Mouse (Mus musculus) G1E (cell line): ENCODE results near the gene Ttll11. TPM values are rescaled to one million over a fixed set of nuclear protein-coding genes. Genes with fewer than 3 reads are reported as not detected.

ENCODE experiments used
- ATAC-seq: 2 replicates; pipeline ENCODE4 v1.8.0; 2016; ENCODE audit warnings: mild to moderate bottlenecking; ENCODE audit not compliant: insufficient number of reproducible peaks, poor library complexity, low FRiP score, severe bottlenecking; ENCODE audit errors: extremely low read depth
- DNase-seq: peaks from one replicate; pipeline ENCODE4 v3.0.0; 2012; ENCODE audit warnings: low spot score
- H3K27me3 ChIP-seq: 2 replicates; pipeline ENCODE4 v1.6.1; 2012; ENCODE audit warnings: mild to moderate bottlenecking, low read length, inconsistent platforms; ENCODE audit not compliant: insufficient read depth
- H3K36me3 ChIP-seq: replicated peaks from 2 replicates; pipeline ENCODE3; 2012; ENCODE audit warnings: mild to moderate bottlenecking, inconsistent platforms
- H3K4me1 ChIP-seq: 2 replicates; pipeline ENCODE4 v1.6.1; 2012; ENCODE audit warnings: low read depth, low read length, inconsistent platforms, mixed read lengths; ENCODE audit not compliant: insufficient read depth
- H3K4me3 ChIP-seq: 2 replicates; pipeline ENCODE4 v1.5.1; 2012; ENCODE audit warnings: low read depth, mild to moderate bottlenecking, inconsistent platforms, low read length, moderate library complexity, mixed read lengths
- H3K9me3 ChIP-seq: replicated peaks from 2 replicates; pipeline ENCODE4 v1.6.1; 2012; ENCODE audit warnings: inconsistent platforms
- CTCF ChIP-seq: IDR thresholded peaks from 2 replicates; pipeline ENCODE4 v1.5.1; 2012; ENCODE audit warnings: low read depth, low read length, inconsistent platforms, mixed read lengths
- GATA1 ChIP-seq: IDR thresholded peaks from 2 replicates; pipeline ENCODE4 v1.6.1; 2012; ENCODE audit warnings: borderline replicate concordance, low read length, inconsistent platforms, mixed read lengths
- GATA2 ChIP-seq: IDR thresholded peaks from 2 replicates; pipeline ENCODE4 v1.6.1; 2012; ENCODE audit warnings: low read depth, low read length, inconsistent platforms, borderline replicate concordance
- POLR2AphosphoS5 ChIP-seq: IDR thresholded peaks from 2 replicates; pipeline ENCODE4 v1.6.1; 2012; ENCODE audit warnings: low read depth, low read length, inconsistent platforms; ENCODE audit not compliant: insufficient replicate concordance
- TAL1 ChIP-seq: conservative IDR thresholded peaks from 2 replicates; pipeline ENCODE4 v1.6.1; 2012; ENCODE audit warnings: low read depth, low read length, inconsistent platforms, mixed read lengths
- polyA plus RNA-seq: library from polyadenylated mRNA; stranded (reverse); fragments of >175 nt; gene quantifications from 2 replicates; pipeline ENCODE4 v1.2.3, GENCODE M21; 2012
- total RNA-seq, 2 experiments: library from RNA; stranded (forward) in 1 of 2; stranded (reverse) in 1 of 2; fragments of 200-1000 nt in 1 of 2; fragments of >200 nt in 1 of 2; fragmentation: Nextera tagmentation in 1 of 2; gene quantifications; 2 replicates each; pipeline ENCODE4 v1.2.3; 2014 to 2017

The Ttll11 gene
- total and polyA plus RNA-seq, 3 experiments: 0.33 to 0.87 TPM; not detected in 1

DNA sequence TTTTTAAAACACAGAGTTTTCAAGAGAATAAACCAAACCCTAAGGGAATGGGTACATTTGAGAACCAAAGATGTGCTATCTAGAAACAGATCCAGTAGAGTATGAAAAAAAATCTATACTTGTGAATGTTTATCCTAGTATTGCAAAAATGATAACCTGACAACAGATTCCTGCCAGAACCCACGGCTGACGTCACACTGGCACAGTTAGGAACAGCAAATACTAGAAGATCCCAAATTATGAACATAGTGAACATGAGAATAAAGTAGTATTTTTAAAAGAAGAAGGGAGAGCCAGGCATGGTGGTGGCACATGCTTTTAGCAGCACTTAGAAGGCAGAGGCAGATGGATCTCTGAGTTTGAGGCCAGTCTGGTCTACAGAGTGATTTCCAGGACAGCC is 122.8 kb downstream of the Ttll11 start:
- no peak for ATAC-seq
- Histone ChIP-seq H3K36me3 (no peaks in the 10 kb centered on the region), H3K4me1 (no peaks in the 10 kb centered on the region), H3K9me3 (no peaks in the 10 kb centered on the region), H3K4me3 (no peak overlapping the region), H3K27me3 (peaks cover 14% of the 10 kb centered on the region)
- TF ChIP-seq POLR2AphosphoS5 (no peak), TAL1 (no peak), CTCF (no peak), GATA2 (no peak), GATA1 (no peak)
- DNase-seq: no peak

DNA sequence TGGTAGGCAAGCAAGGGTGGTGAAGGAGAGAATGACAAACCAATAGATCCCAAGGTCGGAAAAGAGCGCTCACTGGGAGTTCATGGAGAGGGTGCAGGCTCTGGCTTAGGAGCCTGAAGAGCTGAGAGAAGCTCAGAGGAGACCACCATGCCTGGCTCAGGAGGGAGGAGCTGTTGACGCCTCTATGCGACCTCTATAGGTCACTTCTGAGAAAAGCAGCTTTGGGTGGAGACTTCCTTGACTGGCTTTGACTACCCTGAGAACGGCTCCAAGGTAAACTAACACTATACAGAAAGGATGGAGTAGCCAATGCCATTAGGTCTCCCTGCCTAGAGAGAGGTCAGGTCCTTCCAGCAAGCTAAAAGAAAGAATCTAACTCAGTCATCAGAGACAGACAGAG is 124.8 kb downstream of the Ttll11 start:
- Histone ChIP-seq H3K27me3 (peaks cover 10% of the 10 kb centered on the region), H3K4me1 (no peaks in the 10 kb centered on the region), H3K9me3 (no peaks in the 10 kb centered on the region), H3K36me3 (no peaks in the 10 kb centered on the region), H3K4me3 (no peak overlapping the region)
- TF ChIP-seq TAL1 (no peak), CTCF (no peak), POLR2AphosphoS5 (no peak), GATA1 (no peak)
- DNase-seq (no peak), ATAC-seq (no peak)

DNA sequence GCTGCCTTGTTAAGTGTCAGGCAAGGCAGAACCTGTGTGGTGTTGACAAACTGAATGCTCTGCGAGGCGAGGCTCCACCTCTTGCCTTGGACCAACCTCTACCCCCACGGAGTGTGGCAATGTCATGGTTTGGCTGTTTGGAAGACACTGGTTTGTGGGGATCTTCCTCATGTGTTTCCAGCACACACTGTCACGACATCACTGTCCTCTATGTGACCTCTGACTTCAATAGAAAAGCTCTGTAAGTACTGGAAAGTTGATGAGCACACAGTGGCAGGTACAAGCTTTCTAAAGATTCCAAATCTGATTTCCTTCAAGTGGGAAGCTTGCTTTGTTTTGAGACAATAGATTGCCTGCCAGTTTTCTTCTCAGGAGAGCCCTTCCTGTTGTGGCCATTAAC is 126.7 kb downstream of the Ttll11 start:
- no peak overlapping the region for H3K4me3 ChIP-seq
- H3K9me3 ChIP-seq: no peaks in the 10 kb centered on the region
- TF ChIP-seq POLR2AphosphoS5: no peak
- no peak for TF ChIP-seq GATA2
- no peak for TF ChIP-seq GATA1
- no peak for TF ChIP-seq TAL1
- TF ChIP-seq CTCF: no peak
- H3K27me3 ChIP-seq: peaks cover 10% of the 10 kb centered on the region
- ATAC-seq: no peak
- no peaks in the 10 kb centered on the region for H3K4me1 ChIP-seq
- no peak for DNase-seq
- H3K36me3 ChIP-seq: no peaks in the 10 kb centered on the region

DNA sequence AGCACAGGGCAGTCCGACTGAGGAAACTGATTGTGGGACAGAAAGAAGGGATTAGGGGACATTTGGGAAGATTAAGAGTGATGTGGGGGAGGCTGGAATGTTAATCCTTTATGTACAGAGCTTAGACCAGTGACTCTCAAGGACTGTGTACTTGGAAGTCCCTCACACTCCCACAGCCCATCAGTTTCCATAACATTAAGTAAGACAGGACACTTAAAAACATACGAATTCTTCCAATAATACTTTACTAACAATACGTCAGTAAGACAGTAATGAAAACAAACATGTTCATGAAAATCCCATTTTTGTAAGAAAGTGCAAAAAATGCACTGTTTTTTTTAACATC is 127.6 kb downstream of the Ttll11 start:
- DNase-seq (no peak), ATAC-seq (no peak)
- Histone ChIP-seq H3K27me3 (peaks cover 14% of the 10 kb centered on the region), H3K4me3 (no peak overlapping the region), H3K9me3 (no peaks in the 10 kb centered on the region), H3K36me3 (no peaks in the 10 kb centered on the region), H3K4me1 (no peaks in the 10 kb centered on the region)
- no peak for TF ChIP-seq GATA1
- TF ChIP-seq TAL1: no peak
- TF ChIP-seq CTCF: no peak
- no peak for TF ChIP-seq GATA2
- no peak for TF ChIP-seq POLR2AphosphoS5

DNA sequence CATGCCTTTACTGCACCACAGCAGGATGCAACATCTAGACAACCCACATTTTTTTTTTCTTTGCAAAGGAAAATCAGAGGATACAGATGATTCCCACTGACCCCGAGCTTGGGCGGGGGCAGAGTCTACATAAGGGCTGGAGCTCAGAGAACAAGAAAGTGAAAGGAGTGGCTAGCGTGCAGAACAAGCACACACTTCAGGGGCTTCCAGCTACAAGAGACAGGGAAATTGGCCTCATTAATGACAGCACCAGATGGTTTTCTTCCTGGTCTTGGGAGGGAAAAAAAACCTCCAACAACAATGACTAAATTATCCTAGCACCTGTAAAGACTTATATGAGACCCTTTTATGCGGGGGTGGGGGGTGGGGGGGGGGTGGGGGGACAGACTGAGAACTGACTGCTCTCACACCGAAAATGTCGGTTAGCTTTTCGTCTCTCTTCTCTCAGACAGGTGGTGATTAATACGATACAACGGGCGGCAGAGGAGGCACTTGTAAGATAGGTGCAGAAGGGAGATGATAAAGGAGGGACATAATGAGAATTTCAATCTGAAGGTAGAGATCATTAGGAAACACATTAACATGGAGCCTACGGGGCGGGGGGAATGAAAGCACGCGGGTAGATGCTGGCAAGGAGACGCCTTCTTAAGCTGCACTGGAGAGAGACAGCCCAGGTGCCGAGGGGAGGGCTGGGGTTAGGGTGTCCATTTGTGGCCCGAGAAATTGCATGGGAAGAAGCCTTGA is 128.1 kb downstream of the Ttll11 start:
- Histone ChIP-seq H3K27me3 (peaks cover 17% of the 10 kb centered on the region), H3K9me3 (no peaks in the 10 kb centered on the region), H3K4me1 (no peaks in the 10 kb centered on the region), H3K36me3 (no peaks in the 10 kb centered on the region), H3K4me3 (no peak overlapping the region)
- ATAC-seq: no peak
- DNase-seq: no peak
- TF ChIP-seq GATA2: no peak
- TF ChIP-seq GATA1: no peak
- TF ChIP-seq POLR2AphosphoS5: no peak
- no peak for TF ChIP-seq CTCF
- no peak for TF ChIP-seq TAL1

DNA sequence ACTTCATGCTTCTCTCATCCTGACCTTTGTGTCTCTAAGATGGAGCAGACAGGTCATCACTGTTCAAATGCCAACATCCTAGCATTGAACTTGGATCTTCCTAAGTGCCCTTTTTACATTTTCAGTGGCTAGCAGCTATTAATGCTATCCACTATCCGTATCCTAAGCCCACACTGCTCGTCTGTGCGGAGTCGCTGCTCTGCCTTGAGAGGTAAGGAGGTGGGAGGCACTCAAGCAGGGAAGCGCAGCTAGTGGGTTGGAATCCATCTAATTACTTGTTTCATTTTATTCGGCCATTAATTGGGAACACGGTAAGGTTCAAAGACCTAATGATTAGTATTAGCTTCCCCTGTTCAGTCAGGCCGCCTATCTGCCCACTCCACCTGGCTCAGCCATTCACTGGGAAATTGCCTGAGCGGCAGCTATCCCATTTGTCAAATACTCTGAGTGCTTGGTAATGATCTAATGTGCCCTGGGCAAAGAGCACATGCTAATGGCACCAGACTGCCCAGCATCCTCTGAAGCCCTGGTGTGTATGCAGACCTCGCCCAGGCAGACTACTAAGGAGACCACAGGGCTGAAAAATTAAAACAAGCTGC is 130.0 kb downstream of the Ttll11 start:
- H3K36me3 ChIP-seq: no peaks in the 10 kb centered on the region
- H3K27me3 ChIP-seq: peaks cover 25% of the 10 kb centered on the region
- H3K4me3 ChIP-seq: no peak overlapping the region
- DNase-seq (no peak), ATAC-seq (no peak)
- no peaks in the 10 kb centered on the region for H3K4me1 ChIP-seq
- H3K9me3 ChIP-seq: no peaks in the 10 kb centered on the region
- no peak for TF ChIP-seq POLR2AphosphoS5
- no peak for TF ChIP-seq CTCF
- TF ChIP-seq GATA2: no peak
- no peak for TF ChIP-seq TAL1
- TF ChIP-seq GATA1: no peak
